Mouse (Mus musculus): ENCODE data around the gene Cttnbp2. TPM values are rescaled to one million over a fixed set of nuclear protein-coding genes. Genes with fewer than 3 reads are reported as not detected.

The Cttnbp2 gene
- polyA plus RNA-seq, 1 experiment from 2014 or later, result 6.3 TPM

- Histone ChIP-seq H3K36me3 (ENCODE audit: control insufficient read depth, insufficient read depth) (no peaks in the 10 kb centered on the region), H3K4me1 (replicated peaks; ENCODE audit: control insufficient read depth, insufficient read depth, low read length) (no peaks in the 10 kb centered on the region), H3K27ac (ENCODE audit: low read depth, low read length) (no peak overlapping the region), H3K27me3 (replicated peaks; ENCODE audit: control insufficient read depth, insufficient read depth, low read length) (no peaks in the 10 kb centered on the region), H3K9me3 (ENCODE audit: control insufficient read depth) (no peaks in the 10 kb centered on the region), H3K4me2 (replicated peaks; ENCODE audit: low read depth) (no peak overlapping the region), H3K9ac (ENCODE audit: low read depth, low read length) (no peak overlapping the region), H3K4me3 (ENCODE audit: low read depth, low read length) (no peak overlapping the region)
- WGBS, result 81% methylated on average over 5 of the region's 5 CpGs
- TF ChIP-seq CTCF (IDR thresholded peaks at IDR 0.05; ENCODE audit: low read depth), result no peak
- ATAC-seq, result no peak
Measured at GRCm38 (mm10) chr6:18450551-18451193, 64.0 kb downstream of the Cttnbp2 start.

GRCm38 (mm10) chr6:18448078-18448477 lies 66.6 kb downstream of the Cttnbp2 start:
- H3K9me3 ChIP-seq (ENCODE audit: control insufficient read depth), result no peaks in the 10 kb centered on the region
- no peaks in the 10 kb centered on the region for H3K27me3 ChIP-seq (replicated peaks; ENCODE audit: control insufficient read depth, insufficient read depth, low read length)
- no peaks in the 10 kb centered on the region for H3K36me3 ChIP-seq (ENCODE audit: control insufficient read depth, insufficient read depth)
- H3K4me2 ChIP-seq (replicated peaks; ENCODE audit: low read depth), result no peak overlapping the region
- no peak overlapping the region for H3K27ac ChIP-seq (ENCODE audit: low read depth, low read length)
- no peak overlapping the region for H3K4me3 ChIP-seq (ENCODE audit: low read depth, low read length)
- no peak for ATAC-seq
- no peak for TF ChIP-seq CTCF (IDR thresholded peaks at IDR 0.05; ENCODE audit: low read depth)
- no peak overlapping the region for H3K9ac ChIP-seq (ENCODE audit: low read depth, low read length)
- H3K4me1 ChIP-seq (replicated peaks; ENCODE audit: control insufficient read depth, insufficient read depth, low read length), result no peaks in the 10 kb centered on the region
- WGBS, result 79% methylated on average over 5 of the region's 5 CpGs

GRCm38 (mm10) chr6:18446917-18447316 lies 67.7 kb downstream of the Cttnbp2 start:
- no peaks in the 10 kb centered on the region for H3K9me3 ChIP-seq (ENCODE audit: control insufficient read depth)
- H3K4me1 ChIP-seq (replicated peaks; ENCODE audit: control insufficient read depth, insufficient read depth, low read length), result no peaks in the 10 kb centered on the region
- H3K27ac ChIP-seq (ENCODE audit: low read depth, low read length), result no peak overlapping the region
- no peak overlapping the region for H3K4me3 ChIP-seq (ENCODE audit: low read depth, low read length)
- 74% methylated on average over 7 of the region's 7 CpGs for WGBS
- H3K36me3 ChIP-seq (ENCODE audit: control insufficient read depth, insufficient read depth), result no peaks in the 10 kb centered on the region
- H3K4me2 ChIP-seq (replicated peaks; ENCODE audit: low read depth), result no peak overlapping the region
- H3K9ac ChIP-seq (ENCODE audit: low read depth, low read length), result no peak overlapping the region
- TF ChIP-seq CTCF (IDR thresholded peaks at IDR 0.05; ENCODE audit: low read depth), result no peak
- ATAC-seq, result no peak
- H3K27me3 ChIP-seq (replicated peaks; ENCODE audit: control insufficient read depth, insufficient read depth, low read length), result no peaks in the 10 kb centered on the region

- Histone ChIP-seq H3K27me3 (replicated peaks; ENCODE audit: control insufficient read depth, insufficient read depth, low read length) (no peaks in the 10 kb centered on the region), H3K4me1 (replicated peaks; ENCODE audit: control insufficient read depth, insufficient read depth, low read length) (no peaks in the 10 kb centered on the region), H3K27ac (ENCODE audit: low read depth, low read length) (no peak overlapping the region), H3K4me2 (replicated peaks; ENCODE audit: low read depth) (no peak overlapping the region), H3K9me3 (ENCODE audit: control insufficient read depth) (no peaks in the 10 kb centered on the region), H3K4me3 (ENCODE audit: low read depth, low read length) (no peak overlapping the region), H3K9ac (ENCODE audit: low read depth, low read length) (no peak overlapping the region), H3K36me3 (ENCODE audit: control insufficient read depth, insufficient read depth) (no peaks in the 10 kb centered on the region)
- no peak for TF ChIP-seq CTCF (IDR thresholded peaks at IDR 0.05; ENCODE audit: low read depth)
- 77% methylated on average over 3 of the region's 3 CpGs for WGBS
- ATAC-seq, result no peak
Measured at GRCm38 (mm10) chr6:18446359-18446758, 68.3 kb downstream of the Cttnbp2 start.

DNA sequence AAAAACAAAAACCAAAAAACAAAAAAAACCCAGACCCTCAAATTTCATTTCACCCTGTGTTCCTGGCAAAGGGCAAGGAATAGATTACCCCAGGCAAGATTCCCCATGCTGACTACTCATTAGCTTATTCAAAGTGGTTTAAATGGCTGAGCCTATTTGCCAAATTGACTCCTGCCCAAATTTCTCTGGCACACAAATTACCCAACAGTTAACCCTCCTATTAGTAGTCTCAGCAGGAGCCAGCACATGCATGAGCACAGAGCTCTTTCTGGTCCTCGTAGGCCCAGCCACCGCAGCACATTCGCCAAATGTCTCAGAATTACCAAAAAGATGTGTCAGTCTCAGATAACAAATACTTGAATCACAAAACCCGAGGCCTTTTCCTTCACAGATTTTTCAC lies 68.9 kb downstream of the Cttnbp2 start:
- Histone ChIP-seq H3K9ac (ENCODE audit: low read depth, low read length) (no peak overlapping the region), H3K36me3 (ENCODE audit: control insufficient read depth, insufficient read depth) (no peaks in the 10 kb centered on the region), H3K27me3 (replicated peaks; ENCODE audit: control insufficient read depth, insufficient read depth, low read length) (no peaks in the 10 kb centered on the region), H3K4me1 (replicated peaks; ENCODE audit: control insufficient read depth, insufficient read depth, low read length) (no peaks in the 10 kb centered on the region), H3K9me3 (ENCODE audit: control insufficient read depth) (no peaks in the 10 kb centered on the region), H3K4me2 (replicated peaks; ENCODE audit: low read depth) (no peak overlapping the region), H3K4me3 (ENCODE audit: low read depth, low read length) (no peak overlapping the region), H3K27ac (ENCODE audit: low read depth, low read length) (no peak overlapping the region)
- TF ChIP-seq CTCF (IDR thresholded peaks at IDR 0.05; ENCODE audit: low read depth), result no peak
- WGBS, result 68% methylated on average over 4 of the region's 4 CpGs
- ATAC-seq, result no peak

DNA sequence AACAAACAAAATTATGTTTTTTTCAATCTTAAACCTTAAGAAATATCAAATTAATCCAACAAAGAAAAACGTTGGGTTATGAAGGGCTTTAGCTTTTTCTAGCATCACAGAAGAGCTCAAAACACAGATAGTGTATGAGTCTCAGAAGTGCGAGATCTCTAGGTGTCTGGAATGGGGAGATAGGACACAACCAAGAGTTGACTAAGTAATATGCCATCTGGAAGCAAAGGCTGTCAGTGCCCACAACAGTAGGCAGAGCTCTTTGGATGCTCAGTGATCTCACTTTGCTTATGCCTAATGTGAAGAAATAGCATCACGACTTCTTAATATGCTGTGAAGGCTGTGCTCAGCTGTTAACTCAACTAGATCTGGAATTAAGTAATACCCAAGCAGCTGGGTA lies 72.3 kb downstream of the Cttnbp2 start:
- Histone ChIP-seq H3K4me1 (replicated peaks; ENCODE audit: control insufficient read depth, insufficient read depth, low read length) (no peaks in the 10 kb centered on the region), H3K27ac (ENCODE audit: low read depth, low read length) (no peak overlapping the region), H3K36me3 (ENCODE audit: control insufficient read depth, insufficient read depth) (no peaks in the 10 kb centered on the region), H3K27me3 (replicated peaks; ENCODE audit: control insufficient read depth, insufficient read depth, low read length) (no peaks in the 10 kb centered on the region), H3K9me3 (ENCODE audit: control insufficient read depth) (no peaks in the 10 kb centered on the region), H3K9ac (ENCODE audit: low read depth, low read length) (no peak overlapping the region), H3K4me2 (replicated peaks; ENCODE audit: low read depth) (no peak overlapping the region), H3K4me3 (ENCODE audit: low read depth, low read length) (no peak overlapping the region)
- ATAC-seq, result no peak
- no peak for TF ChIP-seq CTCF (IDR thresholded peaks at IDR 0.05; ENCODE audit: low read depth)
- 91% methylated on average over 3 of the region's 3 CpGs for WGBS

Data from intestine, postnatal 0 days (tissue).